Mouse (Mus musculus) midbrain, embryonic 12.5 days (tissue): ENCODE results near the gene Pramel6. TPM values are rescaled to one million over a fixed set of nuclear protein-coding genes. Genes with fewer than 3 reads are reported as not detected.
"Not testable (repeated sequence)": the region's sequence is repeated elsewhere in the genome, so short reads cannot be mapped to it uniquely, and the experiment has no call there.

Source experiments
- ATAC-seq: fragments of 200-750 bp; cut with Nextera tagmentation; 2 replicates; pipeline ENCODE4 v1.8.0; 2017; ENCODE audit warnings: low read depth, moderate TSS enrichment, moderate library complexity; ENCODE audit not compliant: low FRiP score
- H3K27ac ChIP-seq: fragments of 300-500 bp; sonication (generic); replicated peaks from 2 replicates; pipeline ENCODE4 v1.5.1; 2016; ENCODE audit warnings: mild to moderate bottlenecking
- H3K27me3 ChIP-seq: fragments of 300-500 bp; sonication (generic); 2 replicates; pipeline ENCODE4 v1.6.1; 2016; ENCODE audit warnings: mild to moderate bottlenecking
- H3K36me3 ChIP-seq: fragments of 300-500 bp; sonication (generic); 2 replicates; pipeline ENCODE4 v1.6.1; 2016
- H3K4me1 ChIP-seq: fragments of 300-500 bp; sonication (generic); 2 replicates; pipeline ENCODE4 v1.6.1; 2016
- H3K4me2 ChIP-seq: fragments of 300-500 bp; sonication (generic); replicated peaks from 2 replicates; pipeline ENCODE4 v1.6.1; 2016; ENCODE audit warnings: mild to moderate bottlenecking, moderate library complexity
- H3K4me3 ChIP-seq: fragments of 300-500 bp; sonication (generic); 2 replicates; pipeline ENCODE4 v1.5.1; 2016; ENCODE audit warnings: mild to moderate bottlenecking
- H3K9ac ChIP-seq: fragments of 300-500 bp; sonication (generic); replicated peaks from 2 replicates; pipeline ENCODE4 v1.6.1; 2016; ENCODE audit warnings: mild to moderate bottlenecking, moderate library complexity
- H3K9me3 ChIP-seq: fragments of 300-500 bp; sonication (generic); 2 replicates; pipeline ENCODE4 v1.6.1; 2016; ENCODE audit warnings: mild to moderate bottlenecking
- WGBS: fragments of 180-500 bp; shearing (Covaris S2); methylation state at CpG from one replicate; pipeline ENCODE4 v1.1.7; 2016; 5-methylcytosine and 5-hydroxymethylcytosine counted together
- polyA plus RNA-seq: library from polyadenylated mRNA; unstranded; fragments of >200 nt; fragmentation: Nextera tagmentation; extraction: Ambion mirVana; gene quantifications from 2 replicates; pipeline ENCODE4 v1.2.1, GENCODE M21; 2016

Pramel6 gene
- polyA plus RNA-seq: not detected in 2 replicates

- no peaks in the 10 kb centered on the region for H3K4me1 ChIP-seq
- no peak for ATAC-seq
- WGBS: 85% methylated on average over 6 of the region's 6 CpGs
Observed at GRCm38 (mm10) chr2:87506265-87506664, at the start of gene Pramel6. Gene Pramel6 (plus strand): TSS chr2:87506565.

GRCm38 (mm10) chr2:87461769-87462168 is 44.6 kb upstream of the Pramel6 start:
- Histone ChIP-seq H3K4me3 (no peak overlapping the region), H3K27me3 (no peaks in the 10 kb centered on the region), H3K9me3 (no peaks in the 10 kb centered on the region), H3K9ac (no peak overlapping the region), H3K4me1 (no peaks in the 10 kb centered on the region), H3K36me3 (no peaks in the 10 kb centered on the region), H3K4me2 (no peak overlapping the region), H3K27ac (no peak overlapping the region)
- ATAC-seq: no peak
- WGBS: 94% methylated on average over 4 of the region's 4 CpGs

More at GRCm38 (mm10) chr2:87506265-87506664, at the start of gene Pramel6:
- Histone ChIP-seq H3K27ac (no peak within 1 kb of the TSS), H3K36me3 (no peaks in the 10 kb centered on the region), H3K9ac (no peak within 1 kb of the TSS), H3K4me3 (no peak within 1 kb of the TSS), H3K9me3 (no peaks in the 10 kb centered on the region), H3K4me2 (no peak within 1 kb of the TSS), H3K27me3 (no peaks in the 10 kb centered on the region)

GRCm38 (mm10) chr2:87480207-87480606 is 26.2 kb upstream of the Pramel6 start:
- H3K36me3 ChIP-seq: no peaks in the 10 kb centered on the region
- no peaks in the 10 kb centered on the region for H3K27me3 ChIP-seq
- H3K27ac ChIP-seq: no peak overlapping the region

GRCm38 (mm10) chr2:87481158-87481557 is 25.2 kb upstream of the Pramel6 start:
- H3K27me3 ChIP-seq: no peaks in the 10 kb centered on the region
- no peak overlapping the region for H3K4me2 ChIP-seq
- no peaks in the 10 kb centered on the region for H3K4me1 ChIP-seq
- no peak for ATAC-seq
- H3K27ac ChIP-seq: no peak overlapping the region
- no peaks in the 10 kb centered on the region for H3K36me3 ChIP-seq
- H3K9ac ChIP-seq: no peak overlapping the region
- H3K4me3 ChIP-seq: no peak overlapping the region
- no peaks in the 10 kb centered on the region for H3K9me3 ChIP-seq
- WGBS: 85% methylated on average over 4 of the region's 4 CpGs

More at GRCm38 (mm10) chr2:87480207-87480606, 26.2 kb upstream of the Pramel6 start:
- H3K9ac ChIP-seq: no peak overlapping the region
- H3K9me3 ChIP-seq: no peaks in the 10 kb centered on the region
- H3K4me2 ChIP-seq: no peak overlapping the region
- no peak for ATAC-seq
- H3K4me3 ChIP-seq: no peak overlapping the region
- H3K4me1 ChIP-seq: no peaks in the 10 kb centered on the region

GRCm38 (mm10) chr2:87482276-87482675 is 24.1 kb upstream of the Pramel6 start:
- Histone ChIP-seq H3K27me3 (no peaks in the 10 kb centered on the region), H3K4me3 (no peak overlapping the region), H3K4me2 (no peak overlapping the region), H3K36me3 (no peaks in the 10 kb centered on the region), H3K9me3 (no peaks in the 10 kb centered on the region), H3K4me1 (no peaks in the 10 kb centered on the region), H3K27ac (no peak overlapping the region), H3K9ac (no peak overlapping the region)
- no peak for ATAC-seq
- WGBS: 67% methylated on average over 2 of the region's 2 CpGs

- not testable (repeated sequence) for H3K4me2 ChIP-seq, H3K36me3 ChIP-seq, ATAC-seq, H3K4me1 ChIP-seq, H3K27me3 ChIP-seq, H3K27ac ChIP-seq, H3K9me3 ChIP-seq, H3K9ac ChIP-seq, H3K4me3 ChIP-seq
- 84% methylated on average over 4 of the region's 5 CpGs for WGBS
Observed at GRCm38 (mm10) chr2:87496993-87497392, 9.4 kb upstream of the Pramel6 start, which contains the start of gene Pramel7. Gene Pramel7 (minus strand): TSS chr2:87497093.

GRCm38 (mm10) chr2:87515046-87515445 is 8.7 kb downstream of the Pramel6 start:
- Histone ChIP-seq H3K9ac (no peak overlapping the region), H3K9me3 (no peaks in the 10 kb centered on the region), H3K4me2 (no peak overlapping the region), H3K36me3 (no peaks in the 10 kb centered on the region), H3K27ac (no peak overlapping the region), H3K4me3 (no peak overlapping the region), H3K4me1 (no peaks in the 10 kb centered on the region), H3K27me3 (no peaks in the 10 kb centered on the region)
- WGBS: 88% methylated on average over 2 of the region's 2 CpGs
- no peak for ATAC-seq

GRCm38 (mm10) chr2:87515457-87516060 is 9.2 kb downstream of the Pramel6 start:
- no peaks in the 10 kb centered on the region for H3K9me3 ChIP-seq
- no peak overlapping the region for H3K4me2 ChIP-seq
- no peak overlapping the region for H3K4me3 ChIP-seq
- H3K4me1 ChIP-seq: no peaks in the 10 kb centered on the region
- no peak overlapping the region for H3K9ac ChIP-seq
- WGBS: 86% methylated on average over 8 of the region's 8 CpGs
- ATAC-seq: no peak
- no peaks in the 10 kb centered on the region for H3K36me3 ChIP-seq
- no peak overlapping the region for H3K27ac ChIP-seq
- no peaks in the 10 kb centered on the region for H3K27me3 ChIP-seq

- Histone ChIP-seq H3K9ac (no peak overlapping the region), H3K36me3 (no peaks in the 10 kb centered on the region), H3K4me3 (no peak overlapping the region), H3K9me3 (no peaks in the 10 kb centered on the region), H3K4me1 (no peaks in the 10 kb centered on the region), H3K27ac (no peak overlapping the region), H3K27me3 (no peaks in the 10 kb centered on the region), H3K4me2 (no peak overlapping the region)
- 85% methylated on average over 3 of the region's 3 CpGs for WGBS
- no peak for ATAC-seq
Observed at GRCm38 (mm10) chr2:87516581-87516980, 10.2 kb downstream of the Pramel6 start.

GRCm38 (mm10) chr2:87520651-87521050 is 14.3 kb downstream of the Pramel6 start:
- 87% methylated on average over 4 of the region's 4 CpGs for WGBS
- H3K27ac ChIP-seq: no peak overlapping the region
- ATAC-seq: no peak
- no peaks in the 10 kb centered on the region for H3K4me1 ChIP-seq
- H3K9me3 ChIP-seq: no peaks in the 10 kb centered on the region
- H3K4me3 ChIP-seq: no peak overlapping the region
- no peaks in the 10 kb centered on the region for H3K36me3 ChIP-seq
- H3K27me3 ChIP-seq: no peaks in the 10 kb centered on the region
- no peak overlapping the region for H3K4me2 ChIP-seq
- H3K9ac ChIP-seq: no peak overlapping the region

- WGBS: 23% methylated on average over 38 of the region's 39 CpGs
- peak; percentile 82 for ATAC-seq
- H3K27ac ChIP-seq, H3K36me3 ChIP-seq, H3K4me1 ChIP-seq, H3K9me3 ChIP-seq, H3K27me3 ChIP-seq, H3K9ac ChIP-seq: not testable (repeated sequence)
- Histone ChIP-seq H3K4me2 (peak overlapping the region; percentile 43), H3K4me3 (peak overlapping the region; percentile 27)
Observed at GRCm38 (mm10) chr2:87525899-87526616, 19.7 kb downstream of the Pramel6 start.

GRCm38 (mm10) chr2:87531496-87531895 is 25.1 kb downstream of the Pramel6 start, which contains the start of gene Olfr153:
Gene Olfr153 (plus strand): TSS chr2:87531796.
- Histone ChIP-seq H3K9me3 (no peaks in the 10 kb centered on the region), H3K4me3 (no peak within 1 kb of the TSS), H3K4me2 (no peak within 1 kb of the TSS), H3K9ac (no peak within 1 kb of the TSS), H3K36me3 (no peaks in the 10 kb centered on the region), H3K27ac (no peak within 1 kb of the TSS), H3K4me1 (no peaks in the 10 kb centered on the region), H3K27me3 (no peaks in the 10 kb centered on the region)
- ATAC-seq: no peak
